Mouse (Mus musculus) embryonic facial prominence, embryonic 10.5 days (tissue): ENCODE measurements around the gene Hrh2. TPM values are rescaled to one million over a fixed set of nuclear protein-coding genes. Genes with fewer than 3 reads are reported as not detected.

Experiments
- DNase-seq: peaks from one replicate; pipeline ENCODE4 v3.0.0-alpha.2; 2017; ENCODE audit warnings: low spot score
- H3K27ac ChIP-seq: fragments of 300-500 bp; sonication (generic); replicated peaks from 2 replicates; pipeline ENCODE4 v1.5.1; 2016; ENCODE audit warnings: mild to moderate bottlenecking
- H3K27me3 ChIP-seq: fragments of 300-500 bp; sonication (generic); replicated peaks from 2 replicates; pipeline ENCODE4 v1.6.1; 2016; ENCODE audit warnings: low read depth, mild to moderate bottlenecking; ENCODE audit not compliant: poor library complexity, severe bottlenecking
- H3K36me3 ChIP-seq: fragments of 300-500 bp; sonication (generic); replicated peaks from 2 replicates; pipeline ENCODE4 v1.6.1; 2016; ENCODE audit warnings: mild to moderate bottlenecking, moderate library complexity
- H3K4me1 ChIP-seq: fragments of 300-500 bp; sonication (generic); 2 replicates; pipeline ENCODE4 v1.6.1; 2016
- H3K4me3 ChIP-seq: fragments of 300-500 bp; sonication (generic); 2 replicates; pipeline ENCODE4 v1.5.1; 2016; ENCODE audit warnings: mild to moderate bottlenecking, moderate library complexity
- H3K9me3 ChIP-seq: fragments of 300-500 bp; sonication (generic); 2 replicates; pipeline ENCODE4 v1.6.1; 2016; ENCODE audit warnings: mild to moderate bottlenecking
- WGBS: fragments of 180-500 bp; shearing (Covaris S2); methylation state at CpG from one replicate; pipeline ENCODE4 v1.1.7; 2016; 5-methylcytosine and 5-hydroxymethylcytosine counted together
- polyA plus RNA-seq: library from polyadenylated mRNA; unstranded; fragments of >200 nt; fragmentation: Nextera tagmentation; extraction: Ambion mirVana; gene quantifications from 2 replicates; pipeline ENCODE4 v1.2.1, GENCODE M21; 2016

The Hrh2 gene
- polyA plus RNA-seq: not detected in 2 replicates

DNA sequence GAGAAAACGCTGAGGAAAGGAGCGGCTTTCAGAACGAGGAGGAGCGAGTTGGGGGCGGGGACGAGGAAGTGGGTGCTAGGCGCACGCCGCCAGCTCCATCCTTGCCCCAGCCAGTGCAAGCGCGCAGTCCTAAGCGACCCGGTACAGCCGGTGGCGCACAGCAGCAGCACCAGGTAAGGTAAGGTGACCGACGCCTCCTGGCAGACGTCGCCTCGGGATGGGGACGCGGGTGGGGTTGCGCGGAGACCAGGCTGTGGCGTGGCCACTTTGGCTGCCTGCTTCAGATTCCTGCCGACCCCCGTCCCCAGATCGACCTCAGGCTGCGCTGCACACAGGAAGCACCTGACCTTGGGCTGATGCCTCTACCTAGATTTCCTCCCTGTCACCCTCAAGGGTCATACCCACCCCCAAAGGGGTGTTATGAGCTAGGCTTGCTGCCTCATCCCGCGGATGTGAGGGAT is at the start of gene Hrh2:
Gene Hrh2, plus strand, starts transcription at position 109 of the 461 bp plus-strand sequence.
- Histone ChIP-seq H3K9me3 (no peaks in the 10 kb centered on the region), H3K27ac (no peak within 1 kb of the TSS), H3K4me1 (peaks cover 10% of the 10 kb centered on the region), H3K27me3 (peaks cover 41% of the 10 kb centered on the region), H3K4me3 (peak within 1 kb of the TSS; percentile 52), H3K36me3 (no peaks in the 10 kb centered on the region)
- WGBS: 2% methylated on average over 31 of the region's 31 CpGs
- peak; percentile 18 for DNase-seq

DNA sequence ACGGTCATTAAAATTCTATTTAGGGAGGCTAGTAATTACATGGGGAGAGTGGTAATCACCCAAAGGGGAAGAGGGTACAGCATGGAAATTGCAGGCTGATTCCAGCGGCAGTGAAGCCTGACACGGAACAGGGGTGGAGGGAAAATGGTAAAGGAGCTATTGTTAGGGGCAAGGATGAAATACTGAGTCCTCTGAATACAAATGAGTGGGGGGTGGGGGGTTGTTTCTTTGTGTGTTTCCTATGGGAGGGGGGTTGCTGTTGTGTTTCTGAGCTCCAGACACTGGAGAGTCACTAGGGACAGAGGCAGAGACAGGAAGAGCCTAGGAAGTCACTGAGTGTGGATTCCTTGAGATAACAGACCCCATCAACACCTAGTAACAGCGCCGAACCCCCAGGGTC is 48.1 kb upstream of the Hrh2 start:
- H3K4me3 ChIP-seq: no peak overlapping the region
- H3K9me3 ChIP-seq: peaks cover 4% of the 10 kb centered on the region; the same call in 1 of the 2 replicates
- H3K27me3 ChIP-seq: no peaks in the 10 kb centered on the region
- no peaks in the 10 kb centered on the region for H3K36me3 ChIP-seq
- 0 out of 2 replicates have a peak overlapping the region, but pooled peaks have one; percentile 14 for H3K27ac ChIP-seq
- H3K4me1 ChIP-seq: peaks cover 13% of the 10 kb centered on the region; the same call in 1 of the 2 replicates
- 44% methylated on average over 5 of the region's 5 CpGs for WGBS
- DNase-seq: no peak

DNA sequence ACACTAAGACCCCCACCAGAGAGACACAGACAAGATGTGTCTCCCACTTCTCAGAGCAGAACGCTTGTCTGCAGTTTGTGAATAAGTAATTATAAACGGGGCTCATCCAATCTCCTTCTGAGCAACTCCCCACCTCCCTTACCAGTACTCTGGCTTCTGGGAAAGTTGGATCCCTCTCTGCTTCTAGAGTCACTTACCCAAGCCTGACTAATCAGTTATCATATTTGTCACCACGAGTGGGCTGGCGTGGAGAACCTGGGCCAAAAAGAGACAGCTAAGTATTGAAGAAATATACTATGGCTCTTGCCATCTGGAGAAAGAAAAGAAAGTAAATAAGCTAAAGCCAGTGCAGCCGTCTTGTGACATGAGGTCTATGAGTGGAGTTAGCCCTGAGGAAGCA is 47.3 kb upstream of the Hrh2 start:
- Histone ChIP-seq H3K27ac (no peak overlapping the region), H3K27me3 (no peaks in the 10 kb centered on the region), H3K9me3 (peaks cover 4% of the 10 kb centered on the region; the same call in 1 of the 2 replicates), H3K4me1 (peaks cover 13% of the 10 kb centered on the region; the same call in 1 of the 2 replicates), H3K36me3 (no peaks in the 10 kb centered on the region), H3K4me3 (no peak overlapping the region)
- WGBS: 83% methylated on average over 5 of the region's 5 CpGs
- no peak for DNase-seq

DNA sequence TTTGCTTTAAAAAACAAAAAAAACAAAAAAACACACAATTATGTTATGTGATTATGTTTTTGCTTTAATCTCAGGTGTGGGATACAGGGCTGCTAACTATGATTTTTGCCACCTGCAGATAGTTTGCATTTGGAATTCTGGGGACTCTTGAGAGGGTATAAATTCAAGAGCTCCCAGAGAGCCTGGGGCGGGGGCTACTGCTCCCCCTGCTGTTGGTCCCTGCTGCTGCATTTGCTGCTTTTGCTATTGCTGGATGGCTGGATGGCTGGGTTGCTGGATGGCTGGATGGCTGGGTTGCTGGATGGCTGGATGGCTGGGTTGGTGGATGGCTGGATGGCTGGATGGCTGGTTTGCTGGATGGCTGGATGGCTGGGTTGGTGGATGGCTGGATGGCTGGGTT is 44.6 kb upstream of the Hrh2 start:
- 68% methylated on average over 1 of the region's 1 CpGs for WGBS
- H3K4me3 ChIP-seq: no peak overlapping the region
- H3K27me3 ChIP-seq: no peaks in the 10 kb centered on the region
- peaks cover 13% of the 10 kb centered on the region; the same call in 1 of the 2 replicates for H3K4me1 ChIP-seq
- H3K9me3 ChIP-seq: peaks cover 4% of the 10 kb centered on the region; the same call in 1 of the 2 replicates
- no peaks in the 10 kb centered on the region for H3K36me3 ChIP-seq
- H3K27ac ChIP-seq: no peak overlapping the region
- DNase-seq: peak; percentile 22

DNA sequence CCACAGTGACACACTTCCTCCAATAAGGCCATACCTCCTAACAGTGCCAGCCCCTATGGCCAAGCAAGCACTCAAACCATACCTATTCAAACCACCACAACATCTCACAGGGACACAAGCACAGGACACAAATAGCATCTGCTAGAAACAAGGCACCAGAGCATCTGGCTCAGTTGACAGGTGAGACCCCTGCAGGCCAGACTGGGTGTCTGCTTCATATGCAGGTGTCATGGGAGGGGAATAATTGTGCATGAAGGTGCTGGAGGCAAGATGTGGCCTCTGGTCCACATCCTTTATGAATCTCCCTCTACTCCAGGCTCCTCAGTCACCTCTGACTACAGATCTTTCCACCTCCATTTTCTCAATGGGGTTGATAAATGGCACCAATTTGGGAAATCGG is 39.5 kb upstream of the Hrh2 start:
- Histone ChIP-seq H3K4me1 (peaks cover 5% of the 10 kb centered on the region), H3K4me3 (no peak overlapping the region), H3K36me3 (no peaks in the 10 kb centered on the region), H3K9me3 (no peaks in the 10 kb centered on the region), H3K27ac (no peak overlapping the region), H3K27me3 (no peaks in the 10 kb centered on the region)
- 80% methylated on average over 1 of the region's 1 CpGs for WGBS
- no peak for DNase-seq

DNA sequence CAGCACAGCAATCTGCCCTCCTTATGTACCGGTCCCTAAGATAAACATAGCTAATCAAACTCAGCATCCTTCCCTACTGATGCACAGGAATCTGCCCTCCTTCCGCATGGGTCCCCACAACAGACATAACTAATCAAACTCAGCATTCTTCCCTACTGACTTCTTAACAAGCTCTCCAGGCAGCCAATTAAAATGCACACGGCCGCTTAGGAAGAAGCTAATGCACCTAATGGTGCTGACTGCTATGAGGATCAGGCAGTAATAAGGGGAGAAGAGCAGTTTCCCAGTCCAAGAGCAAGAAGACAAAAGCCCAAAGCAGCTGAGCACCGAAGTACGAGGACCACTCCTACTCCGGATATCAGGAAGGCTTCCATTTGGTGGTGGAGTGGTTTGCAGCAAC is 39.0 kb upstream of the Hrh2 start:
- Histone ChIP-seq H3K36me3 (no peaks in the 10 kb centered on the region), H3K27ac (no peak overlapping the region), H3K4me3 (no peak overlapping the region), H3K27me3 (no peaks in the 10 kb centered on the region), H3K9me3 (no peaks in the 10 kb centered on the region), H3K4me1 (peaks cover 5% of the 10 kb centered on the region)
- 48% methylated on average over 7 of the region's 7 CpGs for WGBS
- no peak for DNase-seq

DNA sequence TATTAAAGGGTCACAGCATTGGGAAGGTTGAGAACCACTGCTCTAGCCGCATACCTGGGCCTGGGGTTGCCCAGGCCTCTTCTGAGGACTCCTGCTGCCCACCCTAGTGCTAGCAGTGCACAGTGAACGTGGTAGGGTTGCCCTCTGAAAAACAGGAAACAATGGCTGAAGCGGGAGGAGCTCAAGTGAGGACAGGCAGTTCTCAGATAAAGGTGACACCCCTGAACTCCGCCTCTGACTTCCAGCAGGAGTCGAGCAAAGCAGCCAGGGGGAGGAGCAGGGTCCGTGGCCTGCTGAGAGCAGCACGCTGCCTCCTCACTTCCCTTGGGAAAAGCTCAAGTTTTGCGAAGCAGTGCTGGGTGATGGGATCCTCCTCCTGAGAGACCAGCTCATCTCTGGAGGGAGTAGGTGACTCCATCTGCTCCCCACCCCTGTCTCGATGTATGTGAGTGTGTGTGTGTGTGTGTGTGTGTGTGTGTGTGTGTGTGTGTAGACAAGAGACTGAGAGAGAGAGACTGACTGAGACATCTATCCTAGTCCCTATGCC is 38.2 kb upstream of the Hrh2 start:
- H3K27ac ChIP-seq: no peak overlapping the region

DNA sequence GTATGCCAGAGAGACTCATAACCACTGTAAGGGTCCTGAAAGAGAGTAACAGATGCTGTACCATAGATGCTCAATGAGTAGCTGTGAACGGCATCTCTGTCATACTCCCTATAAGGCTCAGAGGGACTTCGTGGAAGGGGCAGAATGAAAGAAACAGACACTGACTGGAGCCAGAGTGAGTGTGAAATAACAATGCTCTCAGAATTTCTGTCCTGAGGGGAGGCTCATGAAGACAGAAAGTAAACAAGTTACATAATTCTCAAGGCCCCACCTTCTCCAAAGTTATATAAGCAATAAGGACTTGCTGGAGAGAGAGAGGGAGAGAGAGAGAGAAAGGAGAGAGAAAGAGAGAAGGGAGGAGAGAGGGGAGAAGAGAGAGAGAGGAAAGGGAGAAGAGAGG is 36.1 kb upstream of the Hrh2 start:
- Histone ChIP-seq H3K27me3 (peaks cover 7% of the 10 kb centered on the region; the same call in 1 of the 2 replicates), H3K9me3 (no peaks in the 10 kb centered on the region), H3K4me1 (peaks cover 20% of the 10 kb centered on the region), H3K27ac (no peak overlapping the region), H3K36me3 (no peaks in the 10 kb centered on the region), H3K4me3 (no peak overlapping the region)
- WGBS: 81% methylated on average over 2 of the region's 2 CpGs
- no peak for DNase-seq

More for the DNA sequence above, 38.2 kb upstream of the Hrh2 start:
- Histone ChIP-seq H3K4me1 (peaks cover 11% of the 10 kb centered on the region), H3K4me3 (no peak overlapping the region), H3K9me3 (no peaks in the 10 kb centered on the region), H3K27me3 (peaks cover 7% of the 10 kb centered on the region; the same call in 1 of the 2 replicates), H3K36me3 (no peaks in the 10 kb centered on the region)
- DNase-seq: no peak
- WGBS: 20% methylated on average over 9 of the region's 9 CpGs

DNA sequence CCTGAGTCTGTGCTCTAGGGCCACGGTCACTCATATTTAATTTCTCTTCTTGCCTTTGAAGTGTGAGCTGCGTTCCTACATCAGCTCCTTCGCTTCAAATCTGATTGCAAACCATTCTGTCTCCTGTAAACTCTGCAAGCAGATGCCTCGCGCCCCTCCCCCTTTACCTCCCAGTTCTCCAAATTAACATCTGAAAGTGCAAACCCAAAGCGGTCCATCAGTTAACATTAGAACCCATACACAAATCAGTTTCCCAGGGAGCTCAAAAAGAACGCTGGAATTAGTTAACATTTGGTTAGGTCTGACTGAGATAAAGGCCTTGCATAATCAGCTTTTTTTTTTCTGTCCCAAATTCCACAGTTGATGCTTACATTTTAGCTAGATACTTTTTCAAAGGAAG is 32.7 kb upstream of the Hrh2 start:
- no peak overlapping the region; the same call in 1 of the 2 replicates for H3K27ac ChIP-seq
- no peak overlapping the region for H3K4me3 ChIP-seq
- WGBS: 12% methylated on average over 7 of the region's 7 CpGs
- no peak for DNase-seq
- H3K36me3 ChIP-seq: no peaks in the 10 kb centered on the region
- H3K27me3 ChIP-seq: peaks cover 7% of the 10 kb centered on the region; the same call in 1 of the 2 replicates
- H3K9me3 ChIP-seq: no peaks in the 10 kb centered on the region
- H3K4me1 ChIP-seq: peaks cover 15% of the 10 kb centered on the region

DNA sequence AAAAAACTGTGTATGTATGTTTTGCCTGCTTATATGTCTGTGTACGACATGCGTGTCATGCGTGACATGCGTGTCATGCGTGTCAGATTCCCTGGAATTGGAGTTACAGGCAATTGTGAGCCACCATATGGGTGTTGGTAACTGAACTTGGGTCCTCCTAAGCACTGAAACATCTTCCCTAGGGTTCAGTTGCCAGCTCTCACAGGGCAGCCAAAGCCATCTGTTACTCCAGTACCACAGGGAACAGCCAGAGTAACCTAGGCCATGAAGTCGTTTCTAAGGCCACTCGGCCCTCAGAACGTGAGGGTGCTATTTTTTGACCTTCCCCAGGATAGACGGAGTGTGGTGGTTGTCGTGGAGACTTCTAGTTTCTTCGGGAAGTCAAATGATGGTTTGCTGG is 32.2 kb upstream of the Hrh2 start:
- no peak overlapping the region for H3K27ac ChIP-seq
- WGBS: 54% methylated on average over 11 of the region's 11 CpGs

DNA sequence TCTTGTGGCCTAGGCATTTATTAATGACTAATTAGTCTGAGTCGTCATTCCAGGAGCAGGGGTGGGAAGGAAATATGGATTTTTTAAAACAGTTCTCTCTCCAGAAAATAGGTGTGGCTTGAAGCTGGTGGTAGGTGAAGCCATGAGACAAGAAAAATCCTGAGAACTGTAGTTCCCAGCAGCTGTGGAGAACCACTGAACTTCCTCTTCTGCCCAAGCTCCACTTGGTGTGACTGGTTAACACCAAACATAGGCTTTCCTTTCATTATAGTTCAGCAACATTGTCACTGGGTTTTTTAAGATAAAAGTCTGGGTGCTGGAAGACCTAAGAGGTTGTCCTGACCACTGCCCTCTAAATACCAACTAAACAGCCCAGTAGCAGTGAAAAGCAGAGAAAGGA is 31.4 kb upstream of the Hrh2 start:
- Histone ChIP-seq H3K9me3 (no peaks in the 10 kb centered on the region), H3K27ac (no peak overlapping the region), H3K4me3 (no peak overlapping the region), H3K27me3 (peaks cover 7% of the 10 kb centered on the region; the same call in 1 of the 2 replicates), H3K4me1 (peaks cover 20% of the 10 kb centered on the region), H3K36me3 (no peaks in the 10 kb centered on the region)
- DNase-seq: no peak
- WGBS: 65% methylated on average over 1 of the region's 1 CpGs

More for the DNA sequence above, 32.2 kb upstream of the Hrh2 start:
- Histone ChIP-seq H3K36me3 (no peaks in the 10 kb centered on the region), H3K4me3 (no peak overlapping the region), H3K9me3 (no peaks in the 10 kb centered on the region), H3K4me1 (peaks cover 15% of the 10 kb centered on the region), H3K27me3 (peaks cover 7% of the 10 kb centered on the region; the same call in 1 of the 2 replicates)
- no peak for DNase-seq

DNA sequence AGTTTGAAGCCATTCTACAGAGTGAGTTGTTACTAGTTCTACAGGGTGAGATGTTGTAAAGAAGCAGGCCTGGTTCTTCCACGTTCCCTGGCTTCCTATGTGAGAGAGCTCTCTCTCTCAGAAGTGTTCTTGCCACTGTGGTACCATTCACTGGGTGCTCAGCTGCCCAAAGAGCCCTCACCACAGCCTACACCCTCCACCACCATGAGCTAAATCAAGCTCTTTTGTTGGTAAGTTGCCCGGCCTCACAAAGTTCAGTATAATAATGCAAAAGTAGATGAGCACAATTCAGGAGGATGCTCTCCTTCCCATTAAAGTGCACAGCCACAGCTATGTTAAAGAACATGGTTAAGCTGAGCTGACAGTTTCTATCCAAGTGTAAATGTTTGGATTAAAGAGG is 30.4 kb upstream of the Hrh2 start:
- Histone ChIP-seq H3K4me1 (peaks cover 20% of the 10 kb centered on the region), H3K27me3 (peaks cover 7% of the 10 kb centered on the region; the same call in 1 of the 2 replicates), H3K4me3 (no peak overlapping the region), H3K9me3 (no peaks in the 10 kb centered on the region), H3K27ac (no peak overlapping the region), H3K36me3 (no peaks in the 10 kb centered on the region)
- 86% methylated on average over 2 of the region's 2 CpGs for WGBS
- DNase-seq: no peak

DNA sequence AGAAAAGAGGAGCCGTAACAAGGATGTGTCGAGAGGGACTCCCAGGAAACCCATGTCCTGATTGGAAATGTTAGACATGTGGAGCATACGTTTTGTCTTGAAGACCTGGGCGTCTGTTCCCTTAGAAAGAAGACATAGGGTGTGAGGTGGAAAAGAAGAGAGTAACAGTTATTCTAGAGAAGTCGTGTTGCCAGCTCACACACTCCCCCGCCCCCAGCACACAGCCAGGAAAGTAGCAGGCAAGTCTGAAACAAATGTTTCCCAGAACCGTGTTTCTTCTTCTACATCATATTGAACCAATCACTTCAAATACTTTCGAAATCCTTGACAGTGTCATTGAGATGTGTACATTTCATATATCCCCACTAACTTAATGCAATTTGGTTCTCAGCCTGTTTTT is 28.6 kb upstream of the Hrh2 start:
- DNase-seq: no peak
- H3K27ac ChIP-seq: no peak overlapping the region
- H3K4me1 ChIP-seq: peaks cover 18% of the 10 kb centered on the region
- no peak overlapping the region for H3K4me3 ChIP-seq
- H3K36me3 ChIP-seq: no peaks in the 10 kb centered on the region
- WGBS: 84% methylated on average over 8 of the region's 8 CpGs
- no peaks in the 10 kb centered on the region for H3K9me3 ChIP-seq
- H3K27me3 ChIP-seq: peaks cover 3% of the 10 kb centered on the region; the same call in 1 of the 2 replicates
